22 mouse cellular contexts compared by ENCODE assay signal in the genomic region with DNA sequence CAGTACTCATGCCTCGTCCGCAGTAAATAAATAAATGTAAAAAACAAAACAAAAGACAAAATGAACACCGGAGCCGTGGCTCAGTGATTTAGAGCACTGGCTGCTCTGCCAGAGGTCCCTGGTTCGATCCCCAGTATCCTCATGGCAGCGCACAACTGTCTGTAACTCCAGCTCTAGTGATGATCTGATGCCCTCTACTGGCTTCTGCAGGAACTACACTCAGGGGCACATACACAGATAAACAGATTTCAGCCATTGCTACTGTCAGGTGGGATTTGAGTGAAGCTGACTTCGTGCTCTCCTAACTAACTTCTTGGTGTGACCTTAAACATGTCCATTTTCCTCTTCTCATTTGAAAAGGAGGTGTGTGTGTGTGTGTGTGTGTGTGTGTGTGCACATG.
DNase-seq lines count a peak whose midpoint lies in the region; ATAC-seq and TF ChIP-seq lines count a peak whose summit lies in the region.
"Had no signal": no experiment of that assay in that cellular context is flagged by ENCODE, and none has a peak within 500 bp of the region (broad histone marks: within the 10 kb centered on the region; RNA-seq: fewer than 3 reads in every experiment).

No protein-coding gene starts in this region.

- no peaks in the 10 kb centered on the region for H3K27me3 ChIP-seq in liver, embryonic 14.5 days (ENCODE audit: control insufficient read depth, insufficient read depth, low read length)
- H3K27me3 ChIP-seq in liver, embryonic 12.5 days (replicated peaks): no peaks in the 10 kb centered on the region
- H3K27me3 ChIP-seq in stomach, postnatal 0 days (ENCODE audit: control insufficient read depth, insufficient read depth, low read length): no peaks in the 10 kb centered on the region
- H3K27me3 ChIP-seq: heart, embryonic 15.5 days; limb, embryonic 12.5 days; liver, embryonic 15.5 days had no signal

- H3K27ac ChIP-seq in gastrocnemius, adult 2 months: no peak overlapping the region
- H3K27ac ChIP-seq in liver, embryonic 14.5 days: no peak overlapping the region
- H3K27ac ChIP-seq in liver, embryonic 12.5 days: no peak overlapping the region
- H3K27ac ChIP-seq in stomach, postnatal 0 days (replicated peaks): no peak overlapping the region
- H3K27ac ChIP-seq: embryonic facial prominence, embryonic 15.5 days; heart, embryonic 15.5 days; limb, embryonic 12.5 days; liver, embryonic 15.5 days had no signal

- TF ChIP-seq EP300 in liver, embryonic 14.5 days (IDR thresholded peaks at IDR 0.05; ENCODE audit: low read depth): no peak
- no peak for TF ChIP-seq EP300 in stomach, postnatal 0 days (optimal IDR thresholded peaks at IDR 0.05)

- no peak overlapping the region for H3K9ac ChIP-seq in liver, embryonic 14.5 days (replicated peaks)
- H3K9ac ChIP-seq in liver, embryonic 12.5 days: no peak overlapping the region
- no peak overlapping the region for H3K9ac ChIP-seq in stomach, postnatal 0 days (ENCODE audit: low read length)
- H3K9ac ChIP-seq: embryonic facial prominence, embryonic 15.5 days; heart, embryonic 15.5 days; limb, embryonic 12.5 days; liver, embryonic 15.5 days had no signal

- H3K4me1 ChIP-seq in liver, embryonic 14.5 days (replicated peaks; ENCODE audit: control insufficient read depth in 2 of 2, insufficient read depth in 2 of 2, low read length in 1 of 2): no peaks in the 10 kb centered on the region
- no peaks in the 10 kb centered on the region for H3K4me1 ChIP-seq in liver, embryonic 12.5 days
- H3K4me1 ChIP-seq in stomach, postnatal 0 days (replicated peaks; ENCODE audit: control insufficient read depth, insufficient read depth): no peaks in the 10 kb centered on the region
- H3K4me1 ChIP-seq: embryonic facial prominence, embryonic 15.5 days; heart, embryonic 15.5 days; limb, embryonic 12.5 days; liver, embryonic 15.5 days had no signal

- no peaks in the 10 kb centered on the region for H3K9me3 ChIP-seq in liver, embryonic 14.5 days (ENCODE audit: control insufficient read depth, low read length)
- peaks cover 6% of the 10 kb centered on the region; the same call in 1 of the 2 replicates for H3K9me3 ChIP-seq in liver, embryonic 12.5 days (replicated peaks)
- H3K9me3 ChIP-seq in stomach, postnatal 0 days (ENCODE audit: control insufficient read depth, low read length): no peaks in the 10 kb centered on the region
- H3K9me3 ChIP-seq: embryonic facial prominence, embryonic 15.5 days; heart, embryonic 15.5 days had no signal

- intact Hi-C loops in gastrocnemius, adult 2 months (cut with DNase I): no loop called here

- no peak for DNase-seq in gastrocnemius, adult 2 months
- DNase-seq in gastrocnemius, adult 8-10 months (ENCODE audit: low spot score in 2 of 2): no peak
- no peak for DNase-seq in liver, embryonic 14.5 days (ENCODE audit: low read depth in 3 of 3, low spot score in 3 of 3)
- DNase-seq in thymus, postnatal 4 days: peak; percentile 22
- no peak for DNase-seq in thymus, postnatal 25 days
- DNase-seq in stomach, postnatal 0 days (ENCODE audit: low spot score): no peak
- DNase-seq: adrenal gland, postnatal 36 days; cerebellum, adult 18-20 months; cerebellum, postnatal 36 days; gastrocnemius, postnatal 25 days; kidney, adult 8-10 months; layer of hippocampus, adult 9-11 months; lung, postnatal 14 days; right cerebral cortex, postnatal 4 days had no signal

- TF ChIP-seq CTCF in gastrocnemius, adult 2 months (IDR thresholded peaks at IDR 0.05): peak; percentile 19; the same call in 1 of the 2 replicates
- TF ChIP-seq CTCF in liver, embryonic 14.5 days (IDR thresholded peaks at IDR 0.05; ENCODE audit: low read depth): peak; percentile 61
- TF ChIP-seq CTCF in stomach, postnatal 0 days (IDR thresholded peaks at IDR 0.05; ENCODE audit: low read depth): peak; percentile 21; the same call in 1 of the 2 replicates

- no peak overlapping the region for H3K4me3 ChIP-seq in gastrocnemius, adult 2 months
- H3K4me3 ChIP-seq in liver, embryonic 14.5 days (ENCODE audit: insufficient read depth in 1 of 2, low read depth in 2 of 2, low read length in 2 of 2): no peak overlapping the region
- H3K4me3 ChIP-seq in liver, embryonic 12.5 days: no peak overlapping the region
- H3K4me3 ChIP-seq in stomach, postnatal 0 days (ENCODE audit: low read depth, low read length): no peak overlapping the region
- H3K4me3 ChIP-seq: embryonic facial prominence, embryonic 15.5 days; heart, embryonic 15.5 days; limb, embryonic 12.5 days; liver, embryonic 15.5 days had no signal

- no peak for ATAC-seq in liver, embryonic 14.5 days (ENCODE audit: insufficient read depth)
- no peak for ATAC-seq in liver, embryonic 12.5 days
- no peak for ATAC-seq in stomach, postnatal 0 days (ENCODE audit: low FRiP score, low TSS enrichment)
- no peak for ATAC-seq in erythroid progenitor cell, adult 5-6 weeks (replicated peaks; ENCODE audit: low FRiP score, poor library complexity, severe bottlenecking)
- ATAC-seq: CD4-positive, CD25-positive, alpha-beta regulatory T cell, adult 4 months; Patski had no signal

- 78% methylated on average over 7 of the region's 7 CpGs for WGBS in liver, embryonic 14.5 days (ENCODE audit: insufficient replicate concordance)
- 87% methylated on average over 7 of the region's 7 CpGs for WGBS in liver, embryonic 12.5 days (ENCODE audit: insufficient replicate concordance)
- WGBS in stomach, postnatal 0 days: 92% methylated on average over 7 of the region's 7 CpGs

- no peak overlapping the region for H3K4me2 ChIP-seq in liver, embryonic 14.5 days (ENCODE audit: low read depth)
- H3K4me2 ChIP-seq in liver, embryonic 12.5 days: no peak overlapping the region
- no peak overlapping the region for H3K4me2 ChIP-seq in stomach, postnatal 0 days (replicated peaks; ENCODE audit: low read depth)
- H3K4me2 ChIP-seq: embryonic facial prominence, embryonic 15.5 days; heart, embryonic 15.5 days; limb, embryonic 12.5 days; liver, embryonic 15.5 days had no signal

- H3K36me3 ChIP-seq in liver, embryonic 14.5 days (replicated peaks; ENCODE audit: control insufficient read depth, insufficient read depth, low read depth): no peaks in the 10 kb centered on the region
- no peaks in the 10 kb centered on the region for H3K36me3 ChIP-seq in liver, embryonic 12.5 days
- H3K36me3 ChIP-seq in stomach, postnatal 0 days (ENCODE audit: control insufficient read depth, insufficient read depth, low read length): no peaks in the 10 kb centered on the region
- H3K36me3 ChIP-seq: embryonic facial prominence, embryonic 15.5 days; heart, embryonic 15.5 days; limb, embryonic 12.5 days; liver, embryonic 15.5 days had no signal
